Mouse (Mus musculus) neural tube, embryonic 13.5 days (tissue): ENCODE data around the gene Rnasek. TPM values are rescaled to one million over a fixed set of nuclear protein-coding genes. Genes with fewer than 3 reads are reported as not detected.
A peak's percentile ranks its signal among the peaks of the same experiment; 100 is the strongest.

Source experiments
- ATAC-seq: fragments of 200-750 bp; cut with Nextera tagmentation; 2 replicates; pipeline ENCODE4 v1.8.0; 2017; ENCODE audit warnings: low read depth, mild to moderate bottlenecking, moderate TSS enrichment, moderate library complexity
- H3K27ac ChIP-seq: fragments of 300-500 bp; sonication (generic); replicated peaks from 2 replicates; pipeline ENCODE4 v1.5.1; 2015; ENCODE audit warnings: moderate library complexity, mild to moderate bottlenecking, inconsistent platforms
- H3K27me3 ChIP-seq: fragments of 300-500 bp; sonication (generic); 2 replicates; pipeline ENCODE4 v1.6.1; 2015; ENCODE audit warnings: mild to moderate bottlenecking, inconsistent platforms
- H3K36me3 ChIP-seq: fragments of 300-500 bp; sonication (generic); 2 replicates; pipeline ENCODE4 v1.6.1; 2015; ENCODE audit warnings: mild to moderate bottlenecking, inconsistent platforms
- H3K4me1 ChIP-seq: fragments of 300-500 bp; sonication (generic); replicated peaks from 2 replicates; pipeline ENCODE4 v1.6.1; 2015; ENCODE audit warnings: inconsistent platforms
- H3K4me2 ChIP-seq: fragments of 300-500 bp; sonication (generic); 2 replicates; pipeline ENCODE4 v1.6.1; 2015; ENCODE audit warnings: inconsistent platforms, mild to moderate bottlenecking, moderate library complexity
- H3K4me3 ChIP-seq: fragments of 300-500 bp; sonication (generic); 2 replicates; pipeline ENCODE4 v1.5.1; 2015; ENCODE audit warnings: mild to moderate bottlenecking, inconsistent platforms
- H3K9ac ChIP-seq: fragments of 300-500 bp; sonication (generic); 2 replicates; pipeline ENCODE4 v1.6.1; 2015; ENCODE audit warnings: moderate library complexity, mild to moderate bottlenecking, inconsistent platforms
- H3K9me3 ChIP-seq: fragments of 300-500 bp; sonication (generic); 2 replicates; pipeline ENCODE4 v1.6.1; 2016; ENCODE audit warnings: inconsistent platforms
- WGBS: fragments of 180-500 bp; shearing (Covaris S2); methylation state at CpG from one replicate; pipeline ENCODE4 v1.1.7; 2015; 5-methylcytosine and 5-hydroxymethylcytosine counted together
- polyA plus RNA-seq: library from polyadenylated mRNA; unstranded; fragments of >200 nt; fragmentation: Nextera tagmentation; extraction: Ambion mirVana; gene quantifications from 2 replicates; pipeline ENCODE4 v1.2.1, GENCODE M21; 2015

Rnasek gene
- polyA plus RNA-seq = 362 and 382 TPM in 2 replicates

DNA sequence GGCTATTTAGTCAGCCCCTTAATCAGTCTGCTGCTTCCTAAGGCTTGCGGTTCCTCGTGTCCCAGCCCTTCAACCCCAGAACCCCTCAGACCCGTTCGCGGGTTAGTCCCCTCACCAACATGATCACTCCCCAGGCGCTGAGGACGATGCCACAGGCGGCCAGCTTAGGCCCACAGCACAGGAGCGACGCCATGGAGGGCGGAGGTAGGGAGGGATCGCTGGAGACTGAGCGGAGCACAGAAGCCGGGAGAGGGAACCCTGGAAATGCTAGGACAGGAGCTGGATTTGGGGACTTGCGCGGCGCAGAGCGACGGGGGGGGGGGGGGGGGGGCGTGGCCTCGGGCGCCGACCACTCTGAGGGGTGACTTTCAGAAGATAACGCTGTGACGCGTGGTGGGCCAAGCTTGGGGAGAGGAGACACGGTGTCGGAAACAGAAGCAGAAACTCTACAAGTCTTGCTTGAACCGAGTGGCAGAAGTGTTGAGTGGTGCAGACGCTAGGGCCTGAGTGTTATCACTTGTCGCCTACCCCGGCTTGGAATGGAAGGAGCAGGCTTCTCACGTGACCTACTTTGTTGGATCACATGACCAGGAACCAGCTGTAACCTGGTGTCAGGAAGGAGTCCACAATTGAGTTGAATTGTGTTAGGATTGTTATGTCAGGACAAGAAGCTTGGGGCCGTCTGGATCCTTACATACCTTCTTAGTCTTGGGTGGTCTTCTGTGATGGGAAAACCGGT is at the start of gene Rnasek, which contains the start of gene Gm21988:
Gene Rnasek, minus strand, starts transcription at position 302 of the 739 bp plus-strand sequence.
Gene Gm21988, minus strand, starts transcription at position 290 of the 739 bp plus-strand sequence.
- H3K4me2 ChIP-seq = peak within 1 kb of the TSS; percentile 99
- H3K4me3 ChIP-seq = peak within 1 kb of the TSS; percentile 95
- peak within 1 kb of the TSS; percentile 94 for H3K9ac ChIP-seq
- peak; percentile 27 for ATAC-seq
- WGBS = under 1% methylated on average over 34 of the region's 35 CpGs
- peaks cover 13% of the 10 kb centered on the region for H3K36me3 ChIP-seq
- peak within 1 kb of the TSS; percentile 95 for H3K27ac ChIP-seq
- peaks cover 7% of the 10 kb centered on the region; the same call in 1 of the 2 replicates for H3K27me3 ChIP-seq
- H3K4me1 ChIP-seq = peaks cover 38% of the 10 kb centered on the region
- no peaks in the 10 kb centered on the region for H3K9me3 ChIP-seq

DNA sequence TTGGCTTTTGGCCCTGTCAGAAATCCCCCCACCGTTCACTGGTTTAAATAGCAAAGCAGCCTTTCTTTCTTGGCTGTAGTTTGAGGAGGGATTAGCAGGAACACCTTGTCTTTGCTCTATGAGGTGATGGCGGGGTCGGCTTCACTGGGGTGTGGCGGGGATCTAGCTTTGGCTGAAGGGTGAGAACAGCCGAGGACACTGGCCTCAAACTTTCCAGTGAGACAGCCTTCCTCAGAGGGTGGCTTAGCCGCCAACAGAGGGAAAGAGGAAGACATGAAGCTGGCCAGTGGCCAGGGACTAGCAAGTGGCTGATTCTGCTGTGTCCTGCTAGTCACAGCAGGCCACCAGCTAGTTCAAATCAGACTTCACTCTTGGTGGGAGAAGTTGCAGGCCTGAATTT is 49.6 kb upstream of the Rnasek start:
- H3K9me3 ChIP-seq = no peaks in the 10 kb centered on the region
- H3K27me3 ChIP-seq = no peaks in the 10 kb centered on the region
- no peak overlapping the region for H3K9ac ChIP-seq
- no peak overlapping the region for H3K4me2 ChIP-seq
- 53% methylated on average over 6 of the region's 6 CpGs for WGBS
- H3K4me3 ChIP-seq = no peak overlapping the region
- H3K27ac ChIP-seq = no peak overlapping the region
- H3K4me1 ChIP-seq = no peaks in the 10 kb centered on the region
- ATAC-seq = no peak
- H3K36me3 ChIP-seq = no peaks in the 10 kb centered on the region

DNA sequence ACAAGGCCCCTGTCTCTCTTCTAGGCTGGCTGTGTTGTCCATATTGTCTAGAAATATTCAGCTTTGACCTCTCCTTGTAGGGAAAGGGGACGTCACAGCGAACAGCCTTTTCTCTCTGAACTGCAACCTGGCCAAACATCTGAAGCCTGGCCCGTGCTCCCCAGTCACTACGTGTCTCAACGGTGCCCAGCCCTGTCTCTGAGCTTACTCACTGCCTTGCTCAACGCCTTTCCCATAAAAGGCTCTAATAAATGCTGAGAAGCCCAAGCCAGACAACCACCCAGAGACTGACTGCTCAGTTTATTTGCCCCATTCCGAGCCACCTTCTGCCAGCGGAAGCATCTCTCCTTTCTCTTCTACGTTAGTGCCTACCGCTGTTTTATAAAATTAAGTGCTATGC is 48.5 kb upstream of the Rnasek start:
- no peak for ATAC-seq
- H3K27ac ChIP-seq = no peak overlapping the region
- no peak overlapping the region for H3K4me2 ChIP-seq
- no peak overlapping the region for H3K9ac ChIP-seq
- no peaks in the 10 kb centered on the region for H3K4me1 ChIP-seq
- H3K9me3 ChIP-seq = no peaks in the 10 kb centered on the region
- H3K4me3 ChIP-seq = no peak overlapping the region
- no peaks in the 10 kb centered on the region for H3K36me3 ChIP-seq
- H3K27me3 ChIP-seq = no peaks in the 10 kb centered on the region
- 86% methylated on average over 10 of the region's 10 CpGs for WGBS

DNA sequence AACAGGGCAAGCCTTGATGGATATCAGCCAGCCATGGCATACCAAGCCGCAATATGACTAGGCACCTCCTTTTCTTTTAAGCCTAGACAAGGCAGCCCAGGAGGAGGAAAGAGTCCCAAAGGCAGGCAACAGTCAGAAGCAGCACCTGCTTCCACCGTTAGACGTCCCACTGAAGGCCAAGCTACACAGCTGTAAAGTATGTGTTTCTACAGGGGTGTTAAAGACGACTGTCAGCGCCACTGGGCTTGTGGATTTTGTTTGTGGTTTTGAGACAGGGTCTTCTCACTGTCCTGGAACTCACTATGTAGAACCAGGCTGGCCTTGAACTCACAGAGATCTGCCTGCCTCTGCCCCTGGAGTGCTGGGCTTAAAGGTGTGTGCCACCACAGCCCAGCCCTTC is 46.0 kb upstream of the Rnasek start:
- Histone ChIP-seq H3K36me3 (no peaks in the 10 kb centered on the region), H3K27me3 (no peaks in the 10 kb centered on the region), H3K4me1 (no peaks in the 10 kb centered on the region), H3K4me2 (no peak overlapping the region), H3K27ac (no peak overlapping the region), H3K4me3 (no peak overlapping the region), H3K9ac (no peak overlapping the region), H3K9me3 (no peaks in the 10 kb centered on the region)
- no peak for ATAC-seq
- 73% methylated on average over 5 of the region's 5 CpGs for WGBS

DNA sequence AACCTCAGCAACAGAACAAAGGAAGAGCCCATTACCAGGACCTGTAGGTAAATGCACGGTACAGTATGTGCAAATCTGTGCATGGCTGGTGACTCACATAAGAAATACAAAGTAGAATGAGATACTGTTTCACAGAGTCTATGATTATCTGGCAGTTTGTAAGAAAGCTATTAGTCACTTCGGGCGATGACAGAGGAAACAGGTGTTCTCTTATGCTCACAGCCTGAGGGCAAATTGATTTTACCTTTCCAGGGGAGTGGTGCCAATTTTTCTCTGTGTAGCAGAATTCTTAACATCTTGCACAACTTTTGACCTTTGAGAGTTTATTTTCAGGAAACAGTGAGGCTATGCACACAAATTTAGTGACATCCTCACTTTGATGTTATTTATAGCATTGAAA is 45.1 kb upstream of the Rnasek start:
- H3K4me3 ChIP-seq = no peak overlapping the region
- H3K36me3 ChIP-seq = no peaks in the 10 kb centered on the region
- H3K4me2 ChIP-seq = no peak overlapping the region
- WGBS = 87% methylated on average over 3 of the region's 3 CpGs
- no peaks in the 10 kb centered on the region for H3K4me1 ChIP-seq
- no peak overlapping the region for H3K9ac ChIP-seq
- no peaks in the 10 kb centered on the region for H3K27me3 ChIP-seq
- H3K27ac ChIP-seq = no peak overlapping the region
- ATAC-seq = no peak
- no peaks in the 10 kb centered on the region for H3K9me3 ChIP-seq

DNA sequence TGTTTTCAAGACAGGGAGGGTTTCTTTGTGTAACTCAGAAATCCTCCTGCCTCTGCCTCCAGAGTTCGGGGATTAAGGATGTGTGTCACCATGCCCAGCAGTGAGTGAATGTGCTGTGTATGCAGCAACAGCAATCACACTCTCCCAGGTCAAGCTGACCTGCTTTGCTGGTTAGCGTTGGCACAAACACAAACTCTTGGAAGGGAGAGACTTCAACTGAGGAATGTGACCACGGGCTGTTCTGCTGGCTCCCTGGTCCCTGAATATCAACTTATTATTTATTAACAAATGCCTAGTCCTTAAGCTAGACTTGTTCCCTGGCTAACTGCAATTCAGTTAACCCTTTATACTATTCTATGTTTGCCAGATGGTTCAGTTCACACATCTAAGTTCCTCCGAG is 44.0 kb upstream of the Rnasek start:
- no peak overlapping the region for H3K4me2 ChIP-seq
- no peak for ATAC-seq
- no peak overlapping the region for H3K27ac ChIP-seq
- no peaks in the 10 kb centered on the region for H3K27me3 ChIP-seq
- no peaks in the 10 kb centered on the region for H3K9me3 ChIP-seq
- H3K4me3 ChIP-seq = no peak overlapping the region
- no peaks in the 10 kb centered on the region for H3K4me1 ChIP-seq
- WGBS = 88% methylated on average over 4 of the region's 4 CpGs
- no peaks in the 10 kb centered on the region for H3K36me3 ChIP-seq
- H3K9ac ChIP-seq = no peak overlapping the region

DNA sequence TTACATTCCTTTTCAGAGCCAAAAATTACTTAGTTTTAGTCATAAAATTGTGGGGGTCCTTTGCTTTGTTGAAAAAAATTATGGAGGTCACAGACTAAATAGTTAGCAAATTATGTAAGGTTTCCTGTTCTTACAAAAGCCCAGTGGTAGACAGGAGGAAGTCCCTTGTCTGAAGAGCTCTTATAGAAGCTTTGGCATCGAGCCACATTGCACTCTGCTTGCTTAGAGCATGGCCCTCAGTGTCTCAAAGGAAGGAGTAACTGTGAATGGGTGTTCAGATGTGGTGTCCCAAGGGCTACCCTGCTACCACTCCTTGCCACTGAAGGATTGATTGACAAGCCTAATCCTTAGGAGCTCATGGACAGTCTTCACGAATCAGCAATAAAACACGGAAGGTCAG is 40.8 kb upstream of the Rnasek start:
- ATAC-seq = no peak
- Histone ChIP-seq H3K9me3 (no peaks in the 10 kb centered on the region), H3K9ac (no peak overlapping the region), H3K4me2 (no peak overlapping the region), H3K27ac (no peak overlapping the region), H3K36me3 (no peaks in the 10 kb centered on the region), H3K27me3 (no peaks in the 10 kb centered on the region), H3K4me1 (no peaks in the 10 kb centered on the region), H3K4me3 (no peak overlapping the region)
- 70% methylated on average over 3 of the region's 3 CpGs for WGBS

DNA sequence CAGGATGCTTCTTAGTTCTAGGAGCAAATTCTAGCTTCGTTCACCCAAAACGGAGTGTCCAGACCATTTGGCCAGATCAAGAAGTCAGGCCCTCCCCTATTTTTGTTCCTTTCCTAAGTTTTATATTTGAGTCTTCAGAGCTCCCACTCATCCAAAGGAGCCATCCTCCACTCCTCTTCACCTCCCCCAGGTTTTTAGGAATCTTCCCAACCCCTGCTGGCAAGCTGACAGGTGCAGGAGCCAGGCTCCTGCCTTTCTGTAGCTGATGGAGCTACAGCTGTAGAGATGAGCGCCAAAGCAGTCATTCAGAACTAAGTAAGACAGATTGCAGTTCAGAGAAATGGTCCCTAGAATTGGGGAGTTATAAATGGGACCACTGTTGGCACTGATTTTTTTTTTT is 39.3 kb upstream of the Rnasek start:
- Histone ChIP-seq H3K27me3 (no peaks in the 10 kb centered on the region), H3K9ac (no peak overlapping the region), H3K4me2 (no peak overlapping the region), H3K36me3 (no peaks in the 10 kb centered on the region), H3K4me3 (no peak overlapping the region), H3K27ac (no peak overlapping the region), H3K4me1 (no peaks in the 10 kb centered on the region), H3K9me3 (no peaks in the 10 kb centered on the region)
- ATAC-seq = no peak
- 85% methylated on average over 3 of the region's 3 CpGs for WGBS

DNA sequence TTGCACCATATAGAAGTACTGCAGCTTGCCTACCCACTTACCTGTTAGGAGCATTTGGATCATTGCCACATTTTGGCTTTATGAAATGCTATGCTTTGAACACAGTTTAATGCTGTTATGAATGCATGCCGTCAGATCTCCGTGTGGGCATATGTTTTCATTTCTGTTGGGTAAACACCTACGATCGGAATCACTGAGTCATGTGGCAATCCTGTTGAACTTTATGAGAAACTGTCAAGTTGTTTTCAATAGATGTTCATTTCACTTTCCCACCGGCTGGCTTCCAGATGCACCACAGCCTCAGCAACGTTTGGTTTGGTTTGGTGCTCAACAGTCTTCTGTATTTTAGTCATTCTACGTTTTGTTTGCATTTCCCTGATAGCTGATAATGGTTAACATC is 32.0 kb upstream of the Rnasek start:
- WGBS = 85% methylated on average over 7 of the region's 7 CpGs
- no peak for ATAC-seq
- no peak overlapping the region for H3K4me3 ChIP-seq
- H3K4me1 ChIP-seq = no peaks in the 10 kb centered on the region
- no peaks in the 10 kb centered on the region for H3K27me3 ChIP-seq
- no peak overlapping the region for H3K4me2 ChIP-seq
- no peaks in the 10 kb centered on the region for H3K9me3 ChIP-seq
- H3K27ac ChIP-seq = no peak overlapping the region
- no peak overlapping the region for H3K9ac ChIP-seq
- H3K36me3 ChIP-seq = no peaks in the 10 kb centered on the region

DNA sequence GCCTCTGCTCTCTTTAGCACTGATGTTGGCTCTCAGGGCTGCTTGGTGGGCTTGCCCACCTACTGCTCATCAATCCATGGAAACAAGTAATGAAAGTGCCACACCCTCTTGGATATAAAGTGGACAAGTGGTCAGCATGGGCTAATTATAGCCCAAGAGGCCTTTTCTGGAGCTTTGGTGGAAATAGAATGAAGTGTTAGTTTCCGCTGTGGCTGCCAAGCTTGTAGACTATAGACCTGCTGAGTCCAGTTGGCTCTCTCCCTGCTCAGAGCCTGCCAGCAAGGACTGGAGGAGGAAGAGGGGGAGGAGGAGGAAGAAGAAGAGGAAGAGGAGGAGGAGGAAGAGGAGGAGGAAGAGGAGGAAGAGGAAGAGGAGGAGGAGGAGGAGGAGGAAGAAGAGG is 26.8 kb upstream of the Rnasek start:
- H3K9me3 ChIP-seq = no peaks in the 10 kb centered on the region
- H3K4me2 ChIP-seq = no peak overlapping the region
- 93% methylated on average over 1 of the region's 1 CpGs for WGBS
- H3K27ac ChIP-seq = no peak overlapping the region
- no peaks in the 10 kb centered on the region for H3K4me1 ChIP-seq
- no peak for ATAC-seq
- H3K4me3 ChIP-seq = no peak overlapping the region
- peaks cover 9% of the 10 kb centered on the region for H3K27me3 ChIP-seq
- no peak overlapping the region for H3K9ac ChIP-seq
- H3K36me3 ChIP-seq = no peaks in the 10 kb centered on the region

DNA sequence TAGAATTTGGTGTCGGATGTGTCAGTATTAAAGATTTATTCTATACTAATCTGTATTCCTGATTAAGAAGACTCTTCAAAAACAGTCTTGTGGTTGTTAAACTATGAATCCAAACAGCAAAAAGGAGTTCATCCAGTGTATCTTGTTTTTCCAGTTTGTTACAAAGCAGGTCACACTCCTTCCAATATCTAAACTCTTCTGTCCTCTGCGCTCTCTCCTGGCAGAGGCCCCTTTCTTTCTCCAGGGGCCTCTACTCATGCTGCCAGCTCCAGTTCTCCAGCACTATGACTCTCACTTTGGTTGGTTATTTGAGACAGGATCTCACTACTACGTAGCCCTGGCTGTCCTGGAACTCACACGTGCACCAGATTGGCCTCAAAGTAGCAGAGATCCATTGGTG is 26.2 kb upstream of the Rnasek start:
- H3K36me3 ChIP-seq = no peaks in the 10 kb centered on the region
- WGBS = 81% methylated on average over 4 of the region's 4 CpGs
- no peak overlapping the region for H3K4me3 ChIP-seq
- no peak for ATAC-seq
- no peak overlapping the region for H3K9ac ChIP-seq
- no peaks in the 10 kb centered on the region for H3K9me3 ChIP-seq
- no peak overlapping the region for H3K4me2 ChIP-seq
- H3K27me3 ChIP-seq = peaks cover 9% of the 10 kb centered on the region
- no peak overlapping the region for H3K27ac ChIP-seq
- no peaks in the 10 kb centered on the region for H3K4me1 ChIP-seq

DNA sequence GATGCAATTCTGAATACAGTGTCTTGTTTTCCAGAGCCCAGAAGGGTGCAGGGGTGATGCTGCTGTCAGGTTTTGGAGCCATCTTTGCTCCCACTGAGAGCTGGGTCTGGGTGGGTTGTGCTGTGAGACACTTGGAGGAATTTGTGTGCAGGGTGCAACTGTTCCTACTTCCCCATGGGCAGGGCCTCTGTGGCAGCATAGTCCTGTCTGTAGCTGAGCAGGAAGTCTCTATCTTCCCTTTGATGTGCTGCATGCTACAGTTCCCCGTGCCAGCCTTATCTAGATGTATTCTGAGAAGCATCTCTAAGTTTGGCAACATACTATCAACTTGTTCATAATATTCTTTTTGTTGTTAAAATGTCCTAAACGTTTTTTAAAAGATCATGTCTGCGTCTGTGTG is 25.6 kb upstream of the Rnasek start:
- peaks cover 9% of the 10 kb centered on the region for H3K27me3 ChIP-seq
- 57% methylated on average over 3 of the region's 3 CpGs for WGBS
- H3K36me3 ChIP-seq = no peaks in the 10 kb centered on the region
- H3K4me2 ChIP-seq = no peak overlapping the region
- no peak overlapping the region for H3K4me3 ChIP-seq
- H3K4me1 ChIP-seq = no peaks in the 10 kb centered on the region
- ATAC-seq = no peak
- no peaks in the 10 kb centered on the region for H3K9me3 ChIP-seq
- no peak overlapping the region for H3K9ac ChIP-seq
- H3K27ac ChIP-seq = no peak overlapping the region

DNA sequence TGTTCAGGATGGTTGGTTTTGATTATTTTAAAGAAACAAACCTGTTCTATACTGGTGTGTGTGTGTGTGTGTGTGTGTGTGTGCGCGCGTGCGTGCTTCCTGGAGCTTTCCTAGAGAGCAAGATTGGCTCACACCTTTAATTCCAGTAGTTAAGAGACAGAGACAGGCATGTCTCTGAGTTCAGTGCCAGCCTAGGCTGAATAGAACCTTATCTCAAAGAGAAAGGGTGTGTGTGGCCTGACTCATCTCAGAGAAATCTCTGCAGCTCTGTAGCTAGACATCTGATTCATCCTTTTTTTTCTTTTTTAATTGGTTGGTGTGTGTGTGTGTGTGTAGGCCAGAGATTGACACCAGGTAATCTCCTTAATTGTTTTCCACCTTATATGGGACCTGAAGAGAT is 19.4 kb upstream of the Rnasek start:
- Histone ChIP-seq H3K9me3 (no peaks in the 10 kb centered on the region), H3K27ac (no peak overlapping the region), H3K9ac (no peak overlapping the region), H3K4me3 (no peak overlapping the region), H3K4me1 (peaks cover 10% of the 10 kb centered on the region; the same call in 1 of the 2 replicates), H3K27me3 (peaks cover 36% of the 10 kb centered on the region), H3K36me3 (no peaks in the 10 kb centered on the region), H3K4me2 (no peak overlapping the region)
- ATAC-seq = no peak
- 98% methylated on average over 4 of the region's 4 CpGs for WGBS
